Mouse (Mus musculus) CH12F3 (cell line): ENCODE measurements around the gene Nfia.

Experiments used
- in situ Hi-C: fragments of 300-500 bp; cut with MboI; formaldehyde crosslinking; loops from 2 replicates; pipeline ENCODE4 v1.14.3; 2020; ENCODE audit warnings: low sequenced_read_pairs

Gene Nfia

DNA sequence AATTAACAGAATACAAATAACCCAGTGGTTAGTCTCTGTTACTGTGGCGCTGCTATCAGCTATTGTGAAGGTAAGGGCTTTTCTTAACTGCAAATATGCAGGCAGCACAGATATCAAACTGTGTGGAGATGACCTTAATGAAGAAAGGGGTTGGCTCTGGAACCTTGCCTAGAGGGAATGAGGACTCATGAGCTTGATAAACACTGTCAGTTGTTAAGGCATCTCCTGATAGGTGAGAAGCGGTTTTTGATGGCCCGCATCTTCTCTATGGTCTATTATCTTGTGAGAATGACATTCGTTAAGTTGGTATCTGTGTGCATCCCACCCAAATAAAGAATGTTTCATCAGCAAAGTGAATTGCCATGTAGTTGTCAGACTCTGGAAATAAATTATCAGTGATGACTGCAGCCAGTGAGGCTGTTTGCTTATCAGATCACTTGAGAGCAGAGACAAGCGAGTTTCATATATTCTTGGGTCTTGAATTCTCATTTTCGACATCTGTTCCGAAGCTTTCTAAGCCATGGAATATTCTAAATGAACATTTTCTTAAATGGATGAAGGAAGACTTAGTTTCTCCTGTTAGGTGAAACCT lies 37.9 kb downstream of the Nfia start:
- in situ Hi-C loops, result no loop called here

DNA sequence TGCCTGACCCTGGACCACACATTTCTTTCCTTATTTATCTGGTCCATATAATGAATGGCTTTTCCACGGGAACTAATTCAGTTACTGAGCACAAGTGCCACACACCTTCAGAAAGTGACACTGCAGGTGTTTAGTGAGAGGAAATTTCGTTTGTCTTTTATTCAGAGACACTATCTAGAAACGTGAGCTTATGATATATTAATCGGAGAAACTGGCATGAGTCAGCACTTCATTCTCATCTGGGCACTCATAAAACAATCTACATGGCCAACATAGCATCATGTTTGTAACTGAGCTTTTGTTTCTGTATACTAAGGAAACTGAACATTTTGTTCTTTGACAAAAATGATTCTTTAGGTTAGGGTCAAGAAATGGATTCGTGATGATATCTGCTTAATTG lies 40.5 kb downstream of the Nfia start:
- in situ Hi-C loops, result no loop called here

DNA sequence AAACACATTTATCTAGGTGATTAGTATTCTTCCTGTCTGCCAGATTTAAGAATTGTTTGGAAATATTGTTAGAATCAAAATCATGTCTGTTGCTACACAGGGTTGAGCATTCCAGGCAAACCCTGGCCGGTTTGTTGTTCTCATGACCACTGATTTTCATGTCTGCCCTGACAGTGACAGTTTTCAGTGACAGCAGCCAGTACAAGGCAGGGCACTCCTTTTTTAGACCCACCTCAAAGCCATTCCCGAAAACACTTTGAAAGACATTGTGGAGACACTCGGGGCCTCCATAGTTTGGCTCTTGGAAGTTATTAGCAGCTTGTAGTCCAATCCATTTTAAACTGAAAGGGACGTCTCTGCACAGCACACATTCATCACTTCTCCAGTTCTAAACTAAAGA lies 41.5 kb downstream of the Nfia start:
- in situ Hi-C loops, result no loop called here

DNA sequence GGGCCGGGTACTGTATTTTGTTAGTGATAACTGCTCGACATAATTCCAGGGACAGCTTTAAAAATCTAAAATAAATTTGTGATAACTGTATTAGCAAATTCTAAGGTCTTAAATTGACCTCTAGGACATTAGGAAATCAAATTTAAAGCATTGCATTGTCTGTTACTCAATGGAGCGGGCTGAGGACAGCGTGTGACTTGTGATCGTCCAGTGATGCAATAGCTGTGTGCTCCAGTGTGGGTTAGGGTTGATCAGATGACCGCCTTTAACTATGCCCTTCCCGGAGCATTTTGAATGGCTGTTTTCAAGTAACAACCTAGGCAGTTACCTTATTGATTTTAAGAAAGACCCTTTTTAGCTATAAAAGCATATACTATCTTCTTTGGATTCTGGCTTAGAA lies 42.0 kb downstream of the Nfia start:
- in situ Hi-C loops, result no loop called here

DNA sequence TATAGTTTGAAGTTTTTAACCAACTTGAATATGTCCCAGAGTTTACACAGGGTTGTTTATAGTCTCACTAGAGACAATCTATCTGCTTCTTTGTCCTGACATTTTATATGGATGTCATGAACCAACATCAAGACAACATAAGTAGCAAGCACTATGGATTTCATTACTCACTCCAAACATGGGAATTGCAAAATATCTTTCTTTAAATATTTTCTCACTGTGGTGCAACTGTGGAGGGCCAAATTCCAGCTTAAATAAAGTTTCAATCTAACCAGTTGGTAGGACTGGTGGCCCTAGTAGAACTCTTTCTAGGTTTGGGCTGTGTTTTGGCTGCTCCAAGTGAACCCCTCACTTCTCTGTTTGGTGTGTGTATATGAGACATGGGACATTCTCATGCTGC lies 43.5 kb downstream of the Nfia start:
- in situ Hi-C loops, result no loop called here

- in situ Hi-C loops, result no loop called here
Measured at GRCm38 (mm10) chr4:97816753-97817152, 44.2 kb downstream of the Nfia start.

- in situ Hi-C loops, result no loop called here
Measured at GRCm38 (mm10) chr4:97817741-97818140, 45.2 kb downstream of the Nfia start.

DNA sequence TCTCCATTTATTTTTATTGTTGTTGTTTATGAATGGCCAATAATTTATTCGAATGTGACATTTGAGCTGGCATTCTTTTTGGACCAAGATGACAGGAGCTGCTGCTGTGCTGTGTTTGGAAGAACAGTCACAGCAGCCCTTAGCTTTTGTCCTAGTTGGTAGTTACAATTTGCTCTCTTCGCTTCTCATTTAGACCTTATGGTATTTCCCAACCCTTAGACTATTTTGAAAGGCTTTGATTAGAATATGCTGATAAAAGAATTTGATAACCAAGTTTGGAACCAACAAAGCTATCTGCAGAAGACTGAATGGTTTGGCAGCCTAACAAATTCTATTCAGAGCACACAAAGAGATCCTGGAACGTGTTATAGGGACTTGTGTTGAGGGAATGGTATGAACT lies 46.0 kb downstream of the Nfia start:
- in situ Hi-C loops, result no loop called here

DNA sequence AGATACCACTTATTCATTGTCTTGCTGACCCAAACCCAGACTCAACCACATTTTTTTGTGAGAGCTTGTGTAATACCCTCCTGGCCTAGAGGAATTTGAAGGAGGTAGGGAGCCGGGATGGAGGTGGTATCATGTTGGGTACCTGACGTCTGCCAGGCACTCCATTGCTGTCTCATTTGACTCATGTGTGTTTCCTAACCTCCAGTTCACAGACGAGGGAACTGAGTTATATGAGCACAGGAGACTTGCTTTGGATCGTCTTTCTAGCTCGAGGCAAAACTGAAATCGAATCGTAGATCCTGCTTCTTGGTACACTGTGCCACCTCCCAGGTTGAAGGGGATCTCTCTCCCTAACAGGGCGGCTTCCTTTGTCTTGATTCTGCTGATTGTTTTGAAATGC lies 46.6 kb downstream of the Nfia start:
- in situ Hi-C loops, result no loop called here

DNA sequence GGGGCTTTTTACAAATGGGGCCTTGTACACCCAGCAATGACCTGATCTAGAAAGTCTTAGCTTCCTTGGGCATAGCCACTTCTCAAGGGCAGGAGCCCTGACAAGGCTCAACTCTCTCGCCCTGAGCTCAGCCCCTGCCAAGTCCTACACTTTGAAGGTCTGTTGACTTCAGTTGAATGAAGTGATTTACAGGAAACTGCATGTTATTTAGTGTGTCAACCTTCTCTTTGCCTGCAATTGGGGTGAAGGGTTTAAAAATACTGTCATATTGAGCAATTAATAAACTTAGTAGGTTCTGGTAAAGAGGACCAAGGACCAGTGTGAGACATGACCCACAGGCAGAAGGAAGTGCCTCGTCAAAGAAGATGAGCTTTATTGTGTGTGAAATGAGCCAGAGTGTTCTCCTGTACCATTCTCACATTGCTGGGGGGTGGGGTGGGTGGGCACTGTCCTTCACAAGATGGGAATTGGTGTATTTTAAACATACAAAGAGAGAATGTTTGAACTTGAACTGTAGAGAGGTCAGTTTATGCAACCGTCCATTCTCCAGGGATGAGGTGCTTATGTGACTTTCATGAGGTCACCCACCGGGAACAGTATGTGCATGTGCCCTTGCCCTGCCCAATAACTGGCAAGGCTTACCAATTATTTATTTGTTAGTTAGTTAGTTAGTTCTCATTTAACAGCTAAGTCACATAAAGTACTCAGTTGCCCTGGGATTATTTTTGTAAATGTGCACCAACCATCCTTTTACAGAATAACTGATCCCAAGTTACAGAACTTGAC lies 48.1 kb downstream of the Nfia start:
- in situ Hi-C loops, result no loop called here

DNA sequence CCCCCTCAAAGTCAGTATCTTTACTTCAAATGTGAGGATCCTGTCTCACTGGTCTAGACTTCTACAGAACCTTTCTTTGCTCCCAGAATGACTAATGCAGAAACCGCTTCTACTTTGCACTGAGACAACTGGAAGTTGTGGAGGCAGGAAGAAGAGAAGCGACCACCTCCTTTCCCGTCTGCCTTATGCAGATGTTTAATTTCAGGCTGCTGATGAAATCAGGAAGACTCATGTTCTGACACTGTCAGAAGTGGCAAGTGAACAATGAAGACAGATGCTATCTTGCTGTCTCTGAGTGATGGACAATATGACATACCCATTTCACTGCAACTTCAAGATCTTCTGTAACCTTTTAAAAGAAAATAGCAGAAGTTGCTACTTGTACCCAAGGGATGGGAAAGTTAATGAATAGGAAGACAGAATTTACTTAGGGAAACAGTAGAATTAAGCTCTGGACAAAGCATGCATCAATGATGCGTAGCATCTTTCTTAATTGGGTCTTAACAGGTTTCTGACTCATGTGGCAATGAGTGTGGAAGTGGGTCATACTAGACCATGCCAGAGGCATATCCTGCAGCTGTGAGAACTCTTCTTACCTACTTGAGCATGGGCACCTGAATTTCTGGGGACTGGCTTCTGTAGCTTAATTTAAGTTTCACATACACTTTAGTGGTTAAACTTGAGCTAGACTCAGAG lies 49.2 kb downstream of the Nfia start:
- in situ Hi-C loops, result no loop called here

DNA sequence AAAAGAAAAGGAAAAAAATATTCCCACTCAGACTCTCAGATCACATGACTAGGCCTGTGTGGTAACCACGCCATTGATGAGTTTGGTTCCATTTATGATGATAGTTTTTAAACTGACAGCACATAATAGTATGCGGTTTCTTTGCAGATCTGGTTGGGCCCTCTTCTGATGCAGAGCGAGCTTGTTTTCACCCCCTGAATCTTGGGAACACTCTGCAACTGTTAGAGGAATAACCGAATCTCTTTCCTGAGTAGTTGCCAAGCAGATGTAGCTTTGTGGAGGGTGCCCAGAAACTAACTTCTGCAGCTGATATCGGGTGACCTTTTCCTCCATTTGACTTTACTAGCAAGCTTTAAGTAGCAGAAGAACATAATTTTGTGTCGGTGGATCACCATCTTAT lies 51.0 kb downstream of the Nfia start:
- in situ Hi-C loops, result no loop called here

GRCm38 (mm10) chr4:97824451-97824850 lies 51.9 kb downstream of the Nfia start:
- in situ Hi-C loops, result no loop called here

- in situ Hi-C loops, result no loop called here
Measured at GRCm38 (mm10) chr4:97825432-97825831, 52.9 kb downstream of the Nfia start.

DNA sequence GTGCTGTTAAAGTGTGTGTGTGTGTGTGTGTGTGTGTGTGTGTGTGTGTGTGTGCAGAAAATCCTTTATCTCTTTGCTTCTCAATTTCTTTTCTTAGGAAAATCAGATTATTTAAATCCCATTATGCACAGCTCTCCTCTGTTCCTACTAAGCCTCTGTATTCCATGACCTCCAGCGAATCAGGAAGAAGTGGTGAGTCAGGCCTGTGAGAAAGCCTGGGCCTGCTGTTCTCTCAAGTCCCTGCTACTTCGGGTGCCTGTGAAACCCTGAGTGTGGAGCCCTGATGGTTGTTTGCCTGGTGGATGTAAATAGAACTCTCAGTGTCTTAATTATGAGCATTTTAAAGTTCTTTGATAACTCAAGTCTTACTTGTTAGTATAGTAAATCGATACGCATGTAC lies 53.3 kb downstream of the Nfia start:
- in situ Hi-C loops, result no loop called here

DNA sequence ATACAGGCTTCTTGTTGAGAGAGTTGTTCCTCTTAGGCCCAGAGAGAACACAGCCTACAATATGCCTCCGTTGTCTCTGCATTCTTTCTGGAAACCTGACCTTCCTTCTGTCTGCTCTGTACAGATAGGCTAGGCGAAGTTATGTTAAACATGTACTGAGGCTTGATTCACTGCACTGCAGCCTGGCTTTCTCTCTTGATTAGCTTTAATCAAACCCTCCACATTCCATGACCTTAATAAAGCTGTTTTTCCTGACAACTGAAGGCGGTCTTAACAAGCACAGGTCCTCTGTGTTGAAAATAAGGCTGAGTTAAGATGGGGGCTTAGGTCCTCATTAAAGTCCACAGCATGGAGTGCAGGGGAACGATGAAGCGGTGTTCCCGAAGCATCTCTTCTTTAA lies 54.6 kb downstream of the Nfia start:
- in situ Hi-C loops, result no loop called here

DNA sequence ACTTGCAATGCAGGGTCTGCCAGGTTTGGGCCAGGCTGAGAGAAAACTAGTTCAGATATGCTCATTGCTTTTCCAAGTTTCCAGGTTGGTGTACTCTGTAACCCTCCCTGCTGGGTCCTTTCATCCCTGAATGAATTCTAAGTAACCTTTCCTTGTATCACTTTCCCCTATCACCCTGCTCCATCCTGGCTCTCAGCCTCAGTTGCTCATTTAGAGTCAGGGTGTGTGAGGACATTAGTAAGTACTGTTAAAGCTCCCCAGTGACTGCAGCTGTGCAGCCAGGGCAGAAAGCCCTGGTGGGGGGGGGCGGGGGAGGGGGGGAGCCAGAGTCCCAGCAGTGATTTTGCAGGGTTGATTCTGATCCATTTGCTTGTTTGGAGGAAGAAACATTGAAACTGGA lies 56.0 kb downstream of the Nfia start:
- in situ Hi-C loops, result no loop called here

GRCm38 (mm10) chr4:97829336-97830050 lies 57.0 kb downstream of the Nfia start:
- in situ Hi-C loops, result no loop called here

DNA sequence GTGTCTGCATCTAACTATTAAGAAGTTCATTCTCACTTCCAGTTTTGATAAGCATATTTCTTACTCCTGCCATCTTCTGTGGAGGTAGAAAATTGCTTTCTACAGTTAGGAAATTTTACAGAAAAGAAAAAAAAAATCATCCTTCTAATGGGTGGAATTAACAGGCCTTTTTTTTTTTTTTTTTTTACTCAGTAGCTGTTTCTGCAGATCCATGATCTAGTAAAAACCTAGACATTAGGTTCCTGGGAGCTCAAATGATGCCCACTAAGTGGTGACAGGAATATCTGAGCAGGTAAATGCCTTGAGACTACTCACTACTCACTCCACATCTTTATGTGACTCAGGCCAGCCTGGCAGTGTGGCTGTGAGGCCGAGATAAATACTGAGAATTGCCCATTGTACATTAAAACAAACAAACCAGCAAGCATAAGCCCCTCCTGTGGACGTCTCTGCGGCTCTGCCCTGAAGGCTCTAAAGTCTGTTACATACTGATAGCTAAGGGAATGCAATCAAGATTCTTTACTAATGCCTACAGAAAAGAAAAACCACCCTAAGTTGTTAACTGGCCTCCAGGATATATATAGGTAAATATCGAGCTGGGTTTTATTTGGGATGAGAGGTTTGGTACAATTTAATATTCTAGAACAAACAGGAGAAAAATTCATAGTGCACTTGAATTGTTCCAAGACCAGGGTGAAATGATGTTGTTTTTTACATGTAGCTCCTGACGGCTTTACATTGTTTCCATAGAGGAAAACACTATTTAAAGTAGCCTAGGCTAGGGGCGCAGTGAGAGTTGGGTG lies 57.7 kb downstream of the Nfia start:
- in situ Hi-C loops, result no loop called here

- in situ Hi-C loops, result no loop called here
Measured at GRCm38 (mm10) chr4:97830935-97831608, 58.5 kb downstream of the Nfia start.
